Mouse (Mus musculus) forebrain, postnatal 0 days (tissue): ENCODE measurements around the gene Gm45799. TPM values are rescaled to one million over a fixed set of nuclear protein-coding genes. Genes with fewer than 3 reads are reported as not detected.

Experiments used
- ATAC-seq: fragments of 200-750 bp; cut with Nextera tagmentation; 2 replicates; pipeline ENCODE4 v1.8.0; 2017; ENCODE audit warnings: mild to moderate bottlenecking, moderate library complexity
- DNase-seq: peaks from one replicate; pipeline ENCODE4 v3.0.0-alpha.2; 2015
- H3K27ac ChIP-seq: fragments of 300-500 bp; sonication (generic); 2 replicates; pipeline ENCODE4 v1.5.1; 2014; ENCODE audit warnings: low read depth, mild to moderate bottlenecking, antibody characterized with exemption, low read length, moderate library complexity, mixed read lengths
- H3K27me3 ChIP-seq: fragments of 300-500 bp; sonication (generic); 2 replicates; pipeline ENCODE4 v1.6.1; 2014; ENCODE audit warnings: mild to moderate bottlenecking, low read length, mixed read lengths; ENCODE audit not compliant: insufficient read depth
- H3K36me3 ChIP-seq: fragments of 300-500 bp; sonication (generic); 2 replicates; pipeline ENCODE4 v1.6.1; 2014; ENCODE audit warnings: mild to moderate bottlenecking, moderate library complexity; ENCODE audit not compliant: insufficient read depth
- H3K4me1 ChIP-seq: fragments of 300-500 bp; sonication (generic); 2 replicates; pipeline ENCODE4 v1.6.1; 2014; ENCODE audit warnings: antibody characterized with exemption; ENCODE audit not compliant: insufficient read depth
- H3K4me2 ChIP-seq: fragments of 300-500 bp; sonication (generic); 2 replicates; pipeline ENCODE4 v1.6.1; 2014; ENCODE audit warnings: low read depth, mild to moderate bottlenecking, moderate library complexity
- H3K4me3 ChIP-seq: fragments of 300-500 bp; sonication (generic); 2 replicates; pipeline ENCODE4 v1.5.1; 2014; ENCODE audit warnings: low read depth, low read length, mixed read lengths
- H3K9ac ChIP-seq: fragments of 300-500 bp; sonication (generic); 2 replicates; pipeline ENCODE4 v1.6.1; 2014; ENCODE audit warnings: mild to moderate bottlenecking
- H3K9me3 ChIP-seq: fragments of 300-500 bp; sonication (generic); 2 replicates; pipeline ENCODE4 v1.6.1; 2016; ENCODE audit warnings: low read length
- CTCF ChIP-seq: sonication (generic); IDR thresholded peaks from 2 replicates; pipeline ENCODE4 v1.5.1; 2016; ENCODE audit warnings: antibody characterized with exemption, control low read depth, low read depth
- WGBS: fragments of 180-500 bp; shearing (Covaris S2); extraction: QIAGEN DNeasy Blood & Tissue Kit; methylation state at CpG from one replicate; pipeline ENCODE4 v1.1.7; 2014; 5-methylcytosine and 5-hydroxymethylcytosine counted together
- polyA plus RNA-seq: library from polyadenylated mRNA; unstranded; fragments of >200 nt; fragmentation: Nextera tagmentation; extraction: Ambion mirVana; gene quantifications from 2 replicates; pipeline ENCODE4 v1.2.1, GENCODE M21; 2015
- total RNA-seq: library from RNA; depleted of rRNA; stranded (reverse); fragments of >200 nt; gene quantifications from 2 replicates; pipeline ENCODE4 v1.2.3, GENCODE M21; 2014

Gm45799 gene
- total and polyA plus RNA-seq, 2 experiments from 2014 or later = 34.2 to 45.3 TPM

GRCm38 (mm10) chr7:105617810-105618209, 22.5 kb upstream of the Gm45799 start:
- Histone ChIP-seq H3K4me1 (no peaks in the 10 kb centered on the region), H3K9me3 (no peaks in the 10 kb centered on the region), H3K27me3 (no peaks in the 10 kb centered on the region), H3K27ac (no peak overlapping the region), H3K4me3 (no peak overlapping the region), H3K4me2 (no peak overlapping the region), H3K36me3 (peaks cover 96% of the 10 kb centered on the region), H3K9ac (no peak overlapping the region)
- no peak for TF ChIP-seq CTCF
- DNase-seq (no peak), ATAC-seq (no peak)
- WGBS = 96% methylated on average over 22 of the region's 22 CpGs

- Histone ChIP-seq H3K4me1 (no peaks in the 10 kb centered on the region), H3K27ac (no peak overlapping the region), H3K36me3 (peaks cover 97% of the 10 kb centered on the region), H3K4me2 (no peak overlapping the region), H3K9me3 (no peaks in the 10 kb centered on the region), H3K9ac (no peak overlapping the region), H3K4me3 (no peak overlapping the region), H3K27me3 (no peaks in the 10 kb centered on the region)
- WGBS = 70% methylated on average over 3 of the region's 3 CpGs
- ATAC-seq = no peak
- no peak for TF ChIP-seq CTCF
- no peak for DNase-seq
These were observed 20.7 kb upstream of the Gm45799 start for GRCm38 (mm10) chr7:105619701-105620100.

GRCm38 (mm10) chr7:105621053-105621452, 19.3 kb upstream of the Gm45799 start:
- no peak for ATAC-seq
- Histone ChIP-seq H3K36me3 (peaks cover 91% of the 10 kb centered on the region), H3K4me2 (no peak overlapping the region), H3K4me3 (no peak overlapping the region), H3K9ac (no peak overlapping the region), H3K9me3 (no peaks in the 10 kb centered on the region), H3K27ac (no peak overlapping the region), H3K4me1 (no peaks in the 10 kb centered on the region), H3K27me3 (no peaks in the 10 kb centered on the region)
- TF ChIP-seq CTCF = no peak
- WGBS = 90% methylated on average over 4 of the region's 4 CpGs
- DNase-seq = no peak

GRCm38 (mm10) chr7:105621646-105622292, 18.6 kb upstream of the Gm45799 start:
- H3K9me3 ChIP-seq = no peaks in the 10 kb centered on the region
- no peak overlapping the region for H3K9ac ChIP-seq
- ATAC-seq = no peak
- H3K4me2 ChIP-seq = no peak overlapping the region
- no peak for TF ChIP-seq CTCF
- H3K27me3 ChIP-seq = no peaks in the 10 kb centered on the region
- H3K4me1 ChIP-seq = no peaks in the 10 kb centered on the region
- H3K27ac ChIP-seq = no peak overlapping the region
- DNase-seq = no peak
- peaks cover 84% of the 10 kb centered on the region for H3K36me3 ChIP-seq
- WGBS = 84% methylated on average over 8 of the region's 8 CpGs
- no peak overlapping the region for H3K4me3 ChIP-seq

- Histone ChIP-seq H3K36me3 (peaks cover 48% of the 10 kb centered on the region), H3K4me2 (no peak overlapping the region), H3K4me3 (no peak overlapping the region), H3K9me3 (no peaks in the 10 kb centered on the region), H3K4me1 (no peaks in the 10 kb centered on the region; the same call in 1 of the 2 replicates), H3K27me3 (no peaks in the 10 kb centered on the region), H3K27ac (no peak overlapping the region), H3K9ac (no peak overlapping the region)
- WGBS = 79% methylated on average over 6 of the region's 6 CpGs
- no peak for TF ChIP-seq CTCF
- DNase-seq = no peak
- ATAC-seq = no peak
These were observed 15.0 kb upstream of the Gm45799 start for GRCm38 (mm10) chr7:105625397-105625796.

GRCm38 (mm10) chr7:105628633-105629032, 11.7 kb upstream of the Gm45799 start:
- Histone ChIP-seq H3K27me3 (no peaks in the 10 kb centered on the region), H3K4me2 (no peak overlapping the region), H3K9ac (no peak overlapping the region), H3K4me3 (no peak overlapping the region), H3K27ac (no peak overlapping the region), H3K9me3 (no peaks in the 10 kb centered on the region), H3K36me3 (peaks cover 17% of the 10 kb centered on the region), H3K4me1 (peaks cover 14% of the 10 kb centered on the region)
- ATAC-seq = peak; percentile 12; the same call in 1 of the 2 replicates
- 12% methylated on average over 3 of the region's 3 CpGs for WGBS
- no peak for TF ChIP-seq CTCF
- peak; percentile 44 for DNase-seq

- H3K9me3 ChIP-seq = no peaks in the 10 kb centered on the region
- peak; percentile 9 for ATAC-seq
- peaks cover 14% of the 10 kb centered on the region for H3K4me1 ChIP-seq
- peak overlapping the region; percentile 94 for H3K9ac ChIP-seq
- H3K4me3 ChIP-seq = peak overlapping the region; percentile 92
- no peaks in the 10 kb centered on the region for H3K27me3 ChIP-seq
- H3K27ac ChIP-seq = peak overlapping the region; percentile 91
- no peak for TF ChIP-seq CTCF
- WGBS = 12% methylated on average over 4 of the region's 4 CpGs
- H3K36me3 ChIP-seq = peaks cover 19% of the 10 kb centered on the region
- peak; percentile 31 for DNase-seq
- peak overlapping the region; percentile 74 for H3K4me2 ChIP-seq
These were observed 7.8 kb upstream of the Gm45799 start for GRCm38 (mm10) chr7:105632551-105632972.
